Mouse (Mus musculus) brain, embryonic 14.5 days (tissue): ENCODE results near the gene Dnase2a.

Experiments used
- CTCF ChIP-seq: fragments of 200-500 bp; IDR thresholded peaks from 2 replicates; pipeline ENCODE4 v1.5.1; 2012; ENCODE audit warnings: inconsistent platforms, mild to moderate bottlenecking, moderate library complexity, borderline replicate concordance; ENCODE audit not compliant: insufficient read depth, insufficient read length; ENCODE audit errors: extremely low read depth
- POLR2A ChIP-seq: fragments of 200-500 bp; IDR thresholded peaks from 2 replicates; pipeline ENCODE4 v1.6.1; 2012; ENCODE audit warnings: mild to moderate bottlenecking, inconsistent platforms, borderline replicate concordance; ENCODE audit not compliant: poor library complexity, insufficient read depth, insufficient read length, severe bottlenecking; ENCODE audit errors: extremely low read depth

- no peak for TF ChIP-seq POLR2A
- no peak for TF ChIP-seq CTCF
These were observed 29.5 kb downstream of the Dnase2a start for GRCm38 (mm10) chr8:84937620-84938485.
